Mouse (Mus musculus): Measurements from ENCODE around the gene Zic5. TPM values are rescaled to one million over a fixed set of nuclear protein-coding genes. Genes with fewer than 3 reads are reported as not detected.

The Zic5 gene
- polyA plus RNA-seq, 1 experiment = not detected

GRCm38 (mm10) chr14:122413542-122413928 lies 51.9 kb downstream of the Zic5 start:
- no peak for DNase-seq (ENCODE audit: low read depth in 1 of 2, low spot score in 2 of 2)
- no peaks in the 10 kb centered on the region for H3K27me3 ChIP-seq (ENCODE audit: control insufficient read depth, insufficient read depth, low read length)
- no peaks in the 10 kb centered on the region for H3K4me1 ChIP-seq (ENCODE audit: control insufficient read depth, insufficient read depth, insufficient read length)
- no peaks in the 10 kb centered on the region for H3K36me3 ChIP-seq (ENCODE audit: control insufficient read depth, insufficient read depth, low read length)
- no peak overlapping the region for H3K27ac ChIP-seq (ENCODE audit: insufficient read depth, low read length)
- 86% methylated on average over 2 of the region's 2 CpGs for WGBS
- no peak overlapping the region for H3K4me3 ChIP-seq (ENCODE audit: extremely low read depth, insufficient read depth, insufficient read length)
- no peak for TF ChIP-seq POLR2A (IDR thresholded peaks at IDR 0.05; ENCODE audit: low read depth, low read length)
- TF ChIP-seq CTCF (IDR thresholded peaks at IDR 0.05; ENCODE audit: extremely low read depth, insufficient read depth, insufficient read length, insufficient replicate concordance) = no peak

GRCm38 (mm10) chr14:122412841-122413541 lies 52.5 kb downstream of the Zic5 start:
- TF ChIP-seq CTCF (IDR thresholded peaks at IDR 0.05; ENCODE audit: extremely low read depth, insufficient read depth, insufficient read length, insufficient replicate concordance) (no peak), POLR2A (IDR thresholded peaks at IDR 0.05; ENCODE audit: low read depth, low read length) (no peak)
- no peak for DNase-seq (ENCODE audit: low read depth in 1 of 2, low spot score in 2 of 2)
- Histone ChIP-seq H3K4me1 (ENCODE audit: control insufficient read depth, insufficient read depth, insufficient read length) (no peaks in the 10 kb centered on the region), H3K36me3 (ENCODE audit: control insufficient read depth, insufficient read depth, low read length) (no peaks in the 10 kb centered on the region), H3K4me3 (ENCODE audit: extremely low read depth, insufficient read depth, insufficient read length) (no peak overlapping the region), H3K27ac (ENCODE audit: insufficient read depth, low read length) (no peak overlapping the region), H3K27me3 (ENCODE audit: control insufficient read depth, insufficient read depth, low read length) (no peaks in the 10 kb centered on the region)
- 78% methylated on average over 2 of the region's 2 CpGs for WGBS

Other genes starting within 250 kb of the Zic5 start
- gene Gm5089, start 14.6 kb downstream of the Zic5 start, polyA plus RNA-seq (2012; rRNA removed) = not detected in 2 replicates
- not detected in 2 replicates for gene Zic2, start 9.8 kb upstream of the Zic5 start, polyA plus RNA-seq (2012; rRNA removed)
- gene Gm10837, start 24.9 kb upstream of the Zic5 start, polyA plus RNA-seq (2012; rRNA removed) = not detected in 2 replicates
- 2.6 and 4.8 TPM in 2 replicates for gene Pcca, start 68.6 kb upstream of the Zic5 start, polyA plus RNA-seq (2012; rRNA removed)

Data from spleen, adult 2 months (tissue).